Mouse (Mus musculus) liver, postnatal 0 days (tissue): ENCODE measurements at regions not wholly inside any gene's neighbourhood (a gene's known extent, or its start where the extent isn't known, plus 50 kb on each side); places are given as distances from the start of the nearest gene placed in this dataset.

Experiments
- CTCF ChIP-seq: sonication (generic); IDR thresholded peaks from 2 replicates; pipeline ENCODE4 v1.5.1; 2016; ENCODE audit warnings: antibody characterized with exemption, low read depth
- EP300 ChIP-seq: IDR thresholded peaks from 2 replicates; pipeline ENCODE4 v1.6.1; 2016; ENCODE audit warnings: antibody characterized with exemption, low read depth, mild to moderate bottlenecking

- TF ChIP-seq CTCF: no peak
- no peak for TF ChIP-seq EP300
These were observed 318.9 kb downstream of the Fam84b start for GRCm38 (mm10) chr15:60534701-60535100.
